In the genomic region with DNA sequence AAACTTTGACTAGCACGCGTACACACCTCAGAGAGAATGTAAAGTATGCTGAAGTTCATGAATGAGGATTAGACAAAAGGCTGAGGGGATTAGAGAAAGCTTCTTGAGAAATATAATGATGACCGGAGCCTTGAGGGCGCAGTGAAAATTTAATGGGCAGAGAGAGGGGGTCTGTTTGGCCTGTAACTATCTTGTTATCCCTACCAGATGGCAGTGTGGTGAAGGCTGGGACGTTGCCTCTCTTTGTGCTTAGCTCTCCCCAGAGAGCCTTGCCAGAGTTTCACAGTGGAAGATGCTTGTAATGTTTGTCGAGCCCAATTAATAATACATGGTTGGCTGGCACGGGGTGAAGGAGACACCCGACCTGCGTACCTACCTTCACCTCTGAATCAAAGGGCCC, we compare ENCODE assay signal across 15 mouse cellular contexts.
DNase-seq lines count a peak whose midpoint lies in the region; ATAC-seq lines count a peak whose summit lies in the region.
"Had no signal": no experiment of that assay in that cellular context is flagged by ENCODE, and none has a peak within 500 bp of the region (broad histone marks: within the 10 kb centered on the region; RNA-seq: fewer than 3 reads in every experiment).

No protein-coding gene starts in this region.

- no peaks in the 10 kb centered on the region for H3K9me3 ChIP-seq in neural tube, embryonic 11.5 days (ENCODE audit: control insufficient read depth, low read length)
- no peaks in the 10 kb centered on the region for H3K9me3 ChIP-seq in neural tube, embryonic 15.5 days (replicated peaks)
- no peaks in the 10 kb centered on the region for H3K9me3 ChIP-seq in forebrain, embryonic 14.5 days (replicated peaks; ENCODE audit: control insufficient read depth, low read length)
- H3K9me3 ChIP-seq in midbrain, embryonic 12.5 days: no peaks in the 10 kb centered on the region
- H3K9me3 ChIP-seq: embryonic facial prominence, embryonic 15.5 days; heart, embryonic 12.5 days; liver, embryonic 12.5 days had no signal

- 0 out of 2 replicates have a peak, but pooled peaks have one; percentile 21 for ATAC-seq in neural tube, embryonic 11.5 days (ENCODE audit: insufficient read depth, low FRiP score, low TSS enrichment)
- ATAC-seq in neural tube, embryonic 15.5 days (ENCODE audit: low FRiP score): no peak
- ATAC-seq in forebrain, embryonic 14.5 days: peak; percentile 77
- peak; percentile 74 for ATAC-seq in midbrain, embryonic 12.5 days (ENCODE audit: low FRiP score, low read depth)
- ATAC-seq: liver, embryonic 12.5 days had no signal

- H3K9ac ChIP-seq in neural tube, embryonic 11.5 days (ENCODE audit: low read length): no peak overlapping the region
- no peak overlapping the region for H3K9ac ChIP-seq in neural tube, embryonic 15.5 days (replicated peaks)
- H3K9ac ChIP-seq in forebrain, embryonic 14.5 days (ENCODE audit: low read length): no peak overlapping the region
- H3K9ac ChIP-seq in midbrain, embryonic 12.5 days (replicated peaks): no peak overlapping the region
- H3K9ac ChIP-seq: embryonic facial prominence, embryonic 15.5 days; heart, embryonic 12.5 days; liver, embryonic 12.5 days had no signal

- peaks cover 11% of the 10 kb centered on the region for H3K4me1 ChIP-seq in neural tube, embryonic 11.5 days (ENCODE audit: control insufficient read depth, insufficient read depth, low read length)
- peaks cover 12% of the 10 kb centered on the region for H3K4me1 ChIP-seq in neural tube, embryonic 15.5 days
- peaks cover 18% of the 10 kb centered on the region for H3K4me1 ChIP-seq in forebrain, embryonic 14.5 days (ENCODE audit: control insufficient read depth, insufficient read depth, low read length)
- H3K4me1 ChIP-seq in midbrain, embryonic 12.5 days: peaks cover 18% of the 10 kb centered on the region
- H3K4me1 ChIP-seq: liver, embryonic 12.5 days had no signal

- no peak overlapping the region for H3K27ac ChIP-seq in neural tube, embryonic 11.5 days (ENCODE audit: low read depth, low read length)
- H3K27ac ChIP-seq in neural tube, embryonic 15.5 days (replicated peaks): no peak overlapping the region
- no peak overlapping the region for H3K27ac ChIP-seq in forebrain, embryonic 14.5 days (ENCODE audit: low read depth, low read length)
- no peak overlapping the region; the same call in 1 of the 2 replicates for H3K27ac ChIP-seq in midbrain, embryonic 12.5 days (replicated peaks)
- H3K27ac ChIP-seq: embryonic facial prominence, embryonic 15.5 days; liver, embryonic 12.5 days had no signal

- WGBS in neural tube, embryonic 11.5 days: 54% methylated on average over 9 of the region's 9 CpGs
- 36% methylated on average over 9 of the region's 9 CpGs for WGBS in neural tube, embryonic 15.5 days
- 15% methylated on average over 9 of the region's 9 CpGs for WGBS in forebrain, embryonic 14.5 days
- WGBS in midbrain, embryonic 12.5 days: 38% methylated on average over 9 of the region's 9 CpGs

- H3K36me3 ChIP-seq in neural tube, embryonic 11.5 days (ENCODE audit: control insufficient read depth, insufficient read depth, low read length): no peaks in the 10 kb centered on the region
- H3K36me3 ChIP-seq in neural tube, embryonic 15.5 days: no peaks in the 10 kb centered on the region
- no peaks in the 10 kb centered on the region for H3K36me3 ChIP-seq in forebrain, embryonic 14.5 days (ENCODE audit: control insufficient read depth, insufficient read depth, low read length)
- no peaks in the 10 kb centered on the region for H3K36me3 ChIP-seq in midbrain, embryonic 12.5 days
- H3K36me3 ChIP-seq: embryonic facial prominence, embryonic 15.5 days; liver, embryonic 12.5 days had no signal

- H3K27me3 ChIP-seq in neural tube, embryonic 11.5 days (ENCODE audit: control insufficient read depth, insufficient read depth, low read length): no peaks in the 10 kb centered on the region
- no peaks in the 10 kb centered on the region for H3K27me3 ChIP-seq in neural tube, embryonic 15.5 days (replicated peaks)
- no peaks in the 10 kb centered on the region for H3K27me3 ChIP-seq in forebrain, embryonic 14.5 days (replicated peaks; ENCODE audit: control insufficient read depth, insufficient read depth, low read length)
- no peaks in the 10 kb centered on the region; the same call in 1 of the 2 replicates for H3K27me3 ChIP-seq in midbrain, embryonic 12.5 days
- H3K27me3 ChIP-seq: embryonic facial prominence, embryonic 15.5 days; heart, embryonic 12.5 days; liver, embryonic 12.5 days had no signal

- no peak for DNase-seq in neural tube, embryonic 11.5 days (ENCODE audit: low spot score)
- DNase-seq in forebrain, embryonic 14.5 days (ENCODE audit: low spot score): peak; percentile 82
- DNase-seq in frontal cortex, postnatal 36 days (ENCODE audit: low spot score in 2 of 2): no peak
- DNase-seq in thymus, postnatal 0 days (ENCODE audit: low spot score): no peak
- DNase-seq in kidney, adult 8-10 months: no peak
- DNase-seq: adrenal gland, postnatal 36 days; heart, postnatal 4 days; kidney, postnatal 10 days; layer of hippocampus, adult 9-11 months; thymus, adult 18-20 months had no signal

- no peak overlapping the region for H3K4me2 ChIP-seq in neural tube, embryonic 11.5 days (ENCODE audit: low read depth)
- H3K4me2 ChIP-seq in neural tube, embryonic 15.5 days: no peak overlapping the region
- H3K4me2 ChIP-seq in forebrain, embryonic 14.5 days (ENCODE audit: low read length): no peak overlapping the region
- no peak overlapping the region for H3K4me2 ChIP-seq in midbrain, embryonic 12.5 days (replicated peaks)
- H3K4me2 ChIP-seq: embryonic facial prominence, embryonic 15.5 days; heart, embryonic 12.5 days; liver, embryonic 12.5 days had no signal

- no peak overlapping the region for H3K4me3 ChIP-seq in neural tube, embryonic 11.5 days (ENCODE audit: low read depth, low read length)
- H3K4me3 ChIP-seq in neural tube, embryonic 15.5 days (replicated peaks): no peak overlapping the region
- H3K4me3 ChIP-seq in forebrain, embryonic 14.5 days (ENCODE audit: low read depth, low read length): no peak overlapping the region
- H3K4me3 ChIP-seq in midbrain, embryonic 12.5 days: no peak overlapping the region
- H3K4me3 ChIP-seq: embryonic facial prominence, embryonic 15.5 days; heart, embryonic 12.5 days; liver, embryonic 12.5 days had no signal
